Mouse (Mus musculus) common myeloid progenitor, adult 5-6 weeks (primary cell): ENCODE results near the gene Rab31. TPM values are rescaled to one million over a fixed set of nuclear protein-coding genes. Genes with fewer than 3 reads are reported as not detected.
A peak's percentile ranks its signal among the peaks of the same experiment; 100 is the strongest.
"Not testable (repeated sequence)": the region's sequence is repeated elsewhere in the genome, so short reads cannot be mapped to it uniquely, and the experiment has no call there.

Experiments used
- ATAC-seq: replicated peaks from 2 replicates; pipeline ENCODE4 v1.8.0; 2016; ENCODE audit warnings: low read depth, mild to moderate bottlenecking, moderate TSS enrichment, inconsistent platforms; ENCODE audit not compliant: poor library complexity, severe bottlenecking
- total RNA-seq: library from RNA; stranded (forward); fragments of 200-1000, 187-1606 nt; gene quantifications from 2 replicates; pipeline ENCODE4 v1.2.3, GENCODE M21; 2017

Gene Rab31
- total RNA-seq, 1 experiment from 2014 or later = 56.4 TPM

DNA sequence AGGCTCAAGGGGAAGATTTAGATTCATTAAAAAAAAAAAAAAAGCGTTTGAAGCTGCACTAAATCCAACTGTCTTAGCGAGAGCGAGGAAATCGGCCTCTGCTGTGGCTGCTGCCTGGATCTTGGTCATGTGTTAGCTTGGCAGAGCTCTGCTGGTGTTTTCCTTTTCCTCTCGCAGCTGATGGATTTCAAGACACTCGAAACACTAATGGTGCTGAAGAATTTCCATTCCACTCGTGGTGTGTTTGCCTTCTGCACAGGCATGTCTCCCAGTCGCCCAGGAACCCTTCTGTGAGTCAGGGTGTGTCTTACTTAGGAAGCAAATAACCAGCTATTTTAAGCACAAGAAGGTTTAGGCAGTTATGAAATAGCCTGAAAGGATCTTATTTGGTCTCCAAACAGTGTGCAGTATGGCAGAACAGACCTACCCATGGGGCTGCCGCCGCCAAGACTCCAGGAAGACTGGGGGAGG lies 129.5 kb downstream of the Rab31 start:
- 0 out of 2 replicates have a peak, but pooled peaks have one; percentile 14 for ATAC-seq

DNA sequence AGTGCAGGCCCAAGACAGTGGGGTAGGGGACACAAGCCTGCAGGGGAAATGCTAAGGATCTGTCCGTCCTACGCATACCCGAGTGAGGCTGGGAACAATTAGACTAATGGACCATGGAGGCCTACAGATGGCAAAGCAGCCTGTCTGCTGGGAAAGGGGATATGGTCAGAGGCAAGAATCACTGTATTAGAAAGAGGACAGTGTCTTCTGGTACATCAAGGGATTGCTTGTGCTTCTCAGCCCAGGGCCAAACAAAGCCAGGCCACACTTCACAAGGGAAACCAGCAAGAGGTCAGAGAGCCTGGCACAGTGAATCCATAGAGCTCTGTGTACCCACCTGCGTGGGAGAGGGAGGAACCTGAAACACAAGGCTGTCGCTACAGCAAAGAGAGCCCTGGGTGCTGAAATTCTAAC lies 130.0 kb downstream of the Rab31 start:
- no peak for ATAC-seq

DNA sequence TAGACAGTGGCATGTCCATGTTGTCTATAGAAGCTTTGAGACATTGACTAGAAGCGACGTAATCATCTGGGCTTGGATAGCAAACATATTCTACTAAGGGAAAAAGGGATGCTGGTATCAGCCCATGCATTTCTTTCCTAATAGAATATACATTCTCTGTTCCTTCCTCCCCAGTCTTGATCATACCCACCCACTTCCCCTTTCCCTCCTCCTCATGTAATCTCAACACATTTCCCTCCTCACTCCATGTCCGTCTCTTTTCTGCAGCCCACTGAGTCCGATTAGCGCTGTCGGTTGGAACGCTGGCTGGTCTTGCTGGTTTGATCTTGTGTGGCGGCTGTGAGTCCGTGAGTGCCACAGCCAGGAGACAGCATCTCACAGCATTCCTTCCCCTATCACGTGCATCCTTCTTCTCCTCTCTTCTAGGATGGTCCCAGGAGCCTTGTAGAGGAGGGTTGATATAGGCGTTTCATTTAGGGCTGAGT lies 130.8 kb downstream of the Rab31 start, which contains the start of gene Txndc2:
Txndc2 (minus strand) TSS at position 435 of the 485 bp plus-strand sequence.
- ATAC-seq = peak; percentile 69

DNA sequence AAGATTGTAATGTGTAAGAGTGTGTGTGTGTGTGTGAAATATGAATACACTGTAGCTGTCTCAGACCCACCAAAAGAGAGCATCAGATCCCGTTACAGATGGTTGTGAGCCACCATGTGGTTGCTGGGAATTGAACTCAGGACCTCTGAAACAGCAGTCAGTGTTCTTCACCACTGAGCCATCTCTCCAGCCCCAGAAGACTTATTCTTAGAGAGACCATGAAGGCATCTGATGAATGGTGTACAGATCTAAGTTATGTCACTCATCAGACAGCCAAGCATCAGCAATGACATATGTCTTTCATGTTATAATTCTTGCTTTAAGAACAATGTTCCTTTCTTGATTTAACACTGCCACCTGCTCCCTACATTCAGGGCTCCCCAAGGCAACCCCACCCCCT lies 133.4 kb downstream of the Rab31 start:
- no peak for ATAC-seq

DNA sequence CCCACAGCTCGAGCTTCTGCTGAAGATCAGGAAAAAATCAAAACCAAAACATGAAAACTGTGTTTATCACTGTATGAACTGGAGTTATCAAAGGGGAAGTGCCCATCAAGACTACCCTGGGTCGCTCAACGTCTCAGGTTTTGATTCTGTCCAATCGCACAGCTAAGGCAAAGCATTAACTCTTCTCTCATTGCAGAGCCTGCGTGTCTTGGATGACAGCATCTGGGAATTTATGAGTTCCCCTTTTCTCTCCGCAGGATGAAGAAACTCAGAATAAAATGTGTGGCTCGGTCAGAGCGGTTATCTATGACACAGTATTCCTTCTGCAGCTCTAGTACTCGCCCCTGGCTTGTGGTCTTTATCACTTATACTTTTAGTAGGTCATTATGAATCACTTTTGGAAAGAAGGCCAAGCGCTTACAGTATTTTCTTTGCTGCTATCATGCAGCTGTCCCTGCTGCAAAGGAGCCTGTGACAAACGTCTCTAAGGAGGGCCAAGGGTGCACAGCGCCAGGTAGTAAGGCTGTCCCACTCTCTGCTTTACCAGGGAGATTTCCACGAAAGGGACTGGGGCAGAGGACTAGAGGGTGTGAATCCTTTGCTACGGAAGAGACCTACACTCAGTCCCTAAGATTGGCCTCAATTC lies 136.7 kb downstream of the Rab31 start:
- peak; percentile 99 for ATAC-seq

DNA sequence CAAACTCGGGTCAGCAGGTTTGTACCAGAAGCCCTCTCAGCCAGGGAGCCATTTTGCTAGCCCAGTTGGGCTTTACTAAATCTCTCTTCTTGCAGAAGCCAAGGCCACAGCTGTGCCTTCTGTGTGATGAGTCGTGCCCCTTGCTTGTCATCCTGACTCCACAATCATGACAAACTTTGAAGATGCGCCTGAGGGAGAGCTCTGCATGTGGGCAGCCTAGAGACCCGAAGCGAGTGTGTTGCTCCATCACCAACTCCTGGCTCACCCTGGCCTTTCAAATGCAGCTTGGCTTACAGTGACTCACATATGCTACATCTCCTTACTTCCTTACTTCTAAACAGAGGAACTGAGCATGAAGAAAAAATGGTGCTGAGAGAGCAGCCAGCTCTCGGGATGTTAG lies 142.6 kb downstream of the Rab31 start:
- peak; percentile 64 for ATAC-seq

DNA sequence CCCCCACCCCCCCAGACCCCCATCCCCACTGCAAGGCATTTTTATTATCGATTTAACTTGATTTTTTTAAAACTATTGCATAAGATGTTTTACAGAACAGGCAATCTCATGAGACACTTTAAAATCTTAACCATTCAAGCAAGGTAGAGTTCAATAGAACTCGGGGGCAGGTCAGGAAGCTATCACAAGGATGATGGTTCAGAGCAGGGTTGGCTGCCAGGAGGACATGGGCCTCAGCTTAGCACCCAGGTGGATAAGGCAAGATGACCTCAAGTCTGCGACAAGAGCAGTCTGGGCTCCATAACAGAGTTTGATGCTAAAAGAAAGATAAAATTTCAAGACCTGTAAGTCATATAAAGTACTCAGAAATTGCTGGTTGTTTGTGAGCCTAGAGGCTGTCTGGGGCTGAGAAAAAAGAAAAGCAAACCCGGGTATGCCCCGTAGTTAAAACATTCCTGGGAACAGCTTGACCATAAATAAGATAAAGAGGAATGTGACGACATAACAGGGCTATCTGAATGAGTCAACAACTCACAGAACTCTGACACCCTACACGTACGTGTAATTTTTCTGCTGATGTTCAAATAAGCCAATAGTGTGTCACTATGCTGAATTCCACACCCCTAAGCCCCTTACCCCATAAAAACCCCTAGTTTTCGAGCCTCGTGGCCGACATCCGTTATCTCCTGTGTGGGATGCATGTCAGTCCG lies 143.6 kb downstream of the Rab31 start:
- ATAC-seq = not testable (repeated sequence)

DNA sequence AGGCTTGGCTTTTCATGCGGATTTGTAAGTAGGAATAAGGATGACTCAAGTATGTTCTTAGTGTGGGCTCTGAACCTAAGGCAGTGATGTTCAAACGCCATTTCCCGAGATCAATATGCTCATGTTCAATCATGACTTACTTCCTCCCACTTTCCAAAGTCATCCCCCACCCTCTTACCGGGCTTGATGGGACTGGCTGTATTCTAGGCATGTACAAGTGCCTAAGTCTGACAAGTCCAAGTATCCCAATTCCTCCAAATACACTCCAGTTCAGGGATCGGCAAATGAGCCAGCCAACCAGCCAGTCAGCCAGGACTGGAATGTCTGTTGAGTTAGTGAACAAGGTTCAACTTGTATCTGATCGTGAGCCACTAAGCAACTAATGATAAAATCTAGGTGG lies 146.3 kb downstream of the Rab31 start:
- ATAC-seq = no peak

DNA sequence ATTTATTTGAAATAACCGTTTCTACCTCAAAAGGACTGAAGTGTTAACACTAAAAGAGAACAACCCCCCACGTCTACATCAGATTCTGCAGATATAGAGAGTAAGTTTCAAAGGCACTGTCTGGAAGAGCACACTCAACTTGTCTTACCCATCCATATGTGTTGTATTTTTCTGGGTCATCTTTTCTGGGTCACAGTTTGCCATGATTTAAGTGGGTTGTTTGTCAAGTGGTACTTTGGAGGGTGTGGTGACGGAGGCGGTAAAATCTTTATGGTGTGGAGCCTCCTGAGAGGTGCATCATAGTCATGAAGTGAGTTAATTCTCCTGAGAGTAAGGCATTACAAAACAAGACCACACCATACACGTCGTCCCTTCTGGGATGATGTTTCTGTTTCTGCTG lies 147.0 kb downstream of the Rab31 start:
- no peak for ATAC-seq

DNA sequence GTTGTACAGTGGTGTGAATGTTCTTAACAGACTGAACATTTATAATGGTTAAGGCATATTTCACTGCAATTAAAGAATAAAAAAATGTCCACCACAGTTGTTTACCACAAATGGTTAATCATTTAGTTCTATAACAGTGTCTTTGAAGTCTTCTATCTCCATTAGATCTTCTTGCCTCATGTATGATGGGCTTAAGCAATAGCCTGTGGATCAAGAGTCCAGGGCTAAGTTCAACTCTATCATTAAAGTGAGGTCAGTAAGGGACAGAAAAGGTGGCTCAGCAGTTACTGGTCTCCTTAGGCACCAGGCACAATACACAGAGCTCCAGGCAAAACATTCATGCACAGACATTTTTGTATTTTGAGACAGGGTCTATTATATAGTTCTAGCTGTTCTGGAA lies 149.4 kb downstream of the Rab31 start:
- no peak for ATAC-seq

DNA sequence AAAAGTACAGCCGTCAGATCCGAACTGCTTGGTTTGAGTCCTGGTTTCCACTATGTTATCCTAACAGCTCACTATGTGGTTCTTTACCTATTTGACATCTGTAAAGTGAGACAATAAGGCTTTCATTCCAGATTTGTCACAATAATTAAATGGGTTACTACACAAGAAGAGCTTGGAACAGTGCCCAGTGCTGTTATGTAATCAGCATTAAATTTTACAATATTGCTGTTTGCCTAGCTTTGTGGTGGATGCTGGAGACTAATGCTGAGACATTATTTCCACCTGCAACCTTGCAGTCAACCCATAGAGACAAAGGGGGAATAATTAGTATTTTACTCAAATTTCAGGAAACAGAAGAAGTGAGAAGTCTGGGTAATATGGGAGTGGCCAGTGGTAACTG lies 154.1 kb downstream of the Rab31 start:
- ATAC-seq = no peak

DNA sequence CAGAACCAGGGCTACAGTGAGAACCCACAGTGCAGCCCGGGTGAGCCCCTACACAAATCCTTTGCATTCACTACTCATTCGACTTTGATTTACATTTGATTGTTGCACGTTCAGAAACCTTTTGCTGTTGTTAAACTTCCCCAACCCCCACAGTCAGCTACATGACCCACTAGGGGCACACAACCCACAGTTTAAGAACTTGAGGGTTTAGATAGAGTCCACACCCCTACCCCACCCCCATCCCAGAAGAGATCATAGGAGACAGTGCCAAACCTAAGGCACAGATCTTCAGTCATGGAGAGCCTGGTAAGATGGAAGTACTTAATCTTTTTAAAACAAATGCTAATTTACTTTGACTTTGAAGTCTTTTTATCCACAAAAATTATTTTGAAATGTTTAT lies 156.9 kb downstream of the Rab31 start:
- no peak for ATAC-seq

DNA sequence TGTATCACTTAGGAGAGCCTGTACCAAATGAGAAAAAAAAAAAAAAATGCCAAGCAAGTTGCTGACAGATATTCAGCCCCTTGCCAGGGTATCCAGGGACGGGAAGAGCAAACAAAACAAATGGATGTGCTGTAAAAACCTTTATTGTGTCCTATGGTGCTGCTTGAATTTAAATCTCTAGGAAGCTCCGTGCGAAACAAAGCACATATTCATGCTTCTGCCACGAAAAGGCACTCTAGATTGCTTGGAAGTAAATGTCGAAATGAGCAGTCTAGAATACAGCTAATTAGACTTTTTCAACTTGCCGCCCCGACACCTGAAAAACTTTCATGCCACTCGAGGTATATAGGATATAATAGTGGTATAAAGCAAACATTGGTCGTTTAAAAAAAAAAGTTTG lies 158.1 kb downstream of the Rab31 start:
- no peak for ATAC-seq

DNA sequence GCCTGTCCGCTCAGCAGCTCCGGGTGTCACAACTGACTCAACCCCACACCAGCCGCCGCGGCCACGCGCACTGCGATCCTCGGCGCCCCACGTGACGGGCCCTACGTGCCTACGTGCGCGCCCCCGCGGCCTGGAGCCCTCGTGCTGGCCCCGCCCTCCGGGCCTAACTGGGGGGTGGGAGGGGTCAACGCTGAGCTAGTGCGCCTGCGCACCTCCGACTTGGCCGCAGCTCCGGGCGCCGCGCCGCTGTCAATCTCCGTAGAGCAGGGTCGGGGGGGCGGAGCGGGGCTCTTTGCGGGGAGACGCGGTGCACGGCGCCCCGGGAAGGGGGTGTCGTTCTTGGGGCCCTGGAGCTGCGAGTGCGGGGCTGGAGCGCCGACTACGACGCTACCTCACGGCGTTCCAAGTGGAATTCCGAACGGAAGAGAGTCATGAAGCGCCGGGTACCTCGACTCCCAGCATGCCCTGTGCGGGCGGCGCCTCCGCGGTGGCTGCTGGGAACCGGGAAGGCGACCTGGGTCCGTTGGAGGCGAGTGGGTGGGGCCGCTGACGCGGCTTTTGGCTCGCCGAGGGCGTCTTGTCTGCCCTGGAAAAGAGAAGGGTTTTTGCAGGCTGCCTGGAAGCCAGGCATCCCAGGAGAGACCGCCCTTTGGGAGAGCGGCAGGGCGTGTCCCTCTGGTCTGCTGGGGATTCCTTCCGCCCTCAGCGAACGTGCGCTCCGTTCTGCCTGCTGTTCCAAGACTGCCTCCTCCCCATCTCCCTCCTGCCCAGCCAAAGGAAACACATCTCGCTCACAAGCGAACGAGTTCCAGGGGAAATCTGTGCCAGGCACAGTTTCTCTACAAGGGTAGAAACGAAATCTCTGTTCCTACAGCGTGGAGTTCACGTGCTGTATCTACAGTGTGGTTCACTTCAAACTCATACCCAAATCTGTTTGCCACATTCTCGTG lies 158.8 kb downstream of the Rab31 start, which contains the start of gene Vapa:
Vapa (minus strand) TSS at position 93 of the 950 bp plus-strand sequence.
- ATAC-seq = peak; percentile 84

DNA sequence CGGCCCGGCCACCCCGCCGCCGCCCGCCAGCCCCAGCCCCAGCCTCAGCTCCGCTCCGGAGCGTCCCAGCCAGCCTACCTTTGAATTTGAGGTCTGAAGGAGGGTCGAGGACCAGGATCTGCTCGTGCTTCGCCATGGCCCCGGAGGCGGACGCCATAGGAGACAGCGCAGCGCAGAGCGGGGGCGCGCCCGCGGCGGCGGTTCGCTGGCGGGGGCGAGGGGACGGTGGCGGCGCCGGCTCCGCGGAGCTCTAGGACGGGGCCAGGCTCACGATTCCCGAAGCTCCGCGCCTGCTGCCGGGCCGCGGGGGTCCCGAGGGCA lies 159.4 kb downstream of the Rab31 start:
- peak; percentile 1; the same call in 1 of the 2 replicates for ATAC-seq

DNA sequence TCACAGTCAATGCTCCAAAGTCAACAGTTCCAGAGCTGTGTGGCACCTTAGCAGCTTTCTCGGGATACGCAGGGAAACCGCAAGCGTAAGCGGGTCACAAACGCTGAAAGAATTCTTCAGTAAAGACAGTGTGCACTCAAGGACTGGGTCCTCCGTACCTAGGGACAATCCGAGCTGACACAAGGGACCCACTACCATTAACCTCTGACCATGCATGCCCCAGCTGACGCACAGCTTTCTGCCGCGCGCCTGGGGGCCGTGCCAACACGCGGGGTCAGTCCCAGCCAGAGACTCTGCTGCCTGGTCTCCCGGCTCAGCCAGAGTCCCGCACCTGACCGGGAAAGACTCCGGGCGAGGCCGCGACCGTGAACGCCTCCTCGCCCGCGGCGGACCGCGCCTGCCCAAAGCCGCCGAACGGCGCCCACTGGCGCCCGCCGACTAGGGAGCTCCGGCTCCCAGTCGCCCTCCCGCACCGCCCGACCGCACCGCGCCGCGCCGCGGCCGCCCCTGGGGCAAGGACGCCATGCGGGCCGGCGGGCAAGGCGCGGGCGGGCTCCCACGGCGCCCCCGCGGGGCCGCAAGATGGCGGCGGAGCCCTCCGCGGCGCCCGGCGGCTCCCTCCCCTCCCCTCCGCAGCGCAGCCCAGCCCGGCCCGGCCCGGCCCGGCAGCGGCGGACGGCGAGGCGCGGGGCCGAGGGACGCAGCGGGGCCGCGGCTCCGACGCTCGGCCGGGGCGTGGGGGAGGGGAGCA lies 160.0 kb downstream of the Rab31 start:
- ATAC-seq = no peak

DNA sequence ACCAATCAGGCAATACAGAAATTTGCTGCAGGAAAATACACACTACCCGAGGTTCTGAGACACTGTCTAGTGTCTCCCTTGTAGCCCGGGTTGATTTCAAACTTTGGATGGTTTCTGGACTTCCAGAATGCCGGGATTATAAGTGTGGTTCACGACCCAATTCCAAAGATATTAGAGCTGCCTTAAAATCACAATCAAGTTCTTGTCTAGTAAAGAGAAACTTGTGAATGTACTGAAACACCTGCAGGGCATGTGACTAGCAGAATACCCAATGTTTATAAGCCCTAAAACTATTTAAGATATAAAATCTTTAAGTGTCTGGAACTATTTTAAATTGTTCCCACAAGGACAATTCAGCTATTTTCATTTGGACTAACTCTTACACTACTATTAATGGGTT lies 160.8 kb downstream of the Rab31 start:
- no peak for ATAC-seq

DNA sequence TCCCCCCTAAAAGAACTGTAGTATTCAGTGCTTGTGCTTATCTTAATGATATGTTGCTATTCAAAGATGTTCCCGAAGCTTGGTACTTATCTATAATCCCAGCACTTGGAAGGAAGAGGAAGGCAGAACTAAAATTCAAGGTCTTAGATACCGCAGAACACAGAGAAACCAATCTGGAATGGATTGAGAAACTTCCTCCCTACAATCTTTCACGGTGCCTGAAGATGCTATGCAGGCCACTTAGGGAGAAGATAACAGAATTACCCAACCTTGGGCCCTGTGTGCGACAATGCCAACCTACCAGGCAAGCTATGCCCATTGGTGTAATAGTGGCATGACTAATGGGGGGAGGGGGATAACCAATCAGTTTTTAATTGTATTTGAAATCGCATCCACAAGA lies 163.8 kb downstream of the Rab31 start:
- peak; percentile 43 for ATAC-seq

DNA sequence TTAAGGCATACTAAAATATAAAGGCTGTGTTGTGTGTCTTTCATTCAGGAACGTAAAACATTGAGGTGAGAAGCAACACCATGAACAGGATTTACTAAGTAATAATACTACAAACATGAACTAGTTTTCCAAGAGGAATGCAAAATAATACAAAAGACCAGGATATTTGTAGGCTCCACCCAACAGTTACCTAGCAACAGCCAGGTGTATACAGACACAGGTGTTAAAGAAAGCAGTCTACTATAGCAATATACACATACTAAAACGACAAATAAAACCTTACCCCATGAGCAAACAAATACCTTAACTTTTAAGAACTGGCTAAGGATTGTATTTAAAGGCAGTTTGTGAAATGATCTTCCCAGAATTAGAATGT lies 164.3 kb downstream of the Rab31 start:
- ATAC-seq = no peak
